Mouse (Mus musculus) G1E (cell line): ENCODE data around the gene Gm14781.
"Not testable (repeated sequence)": the region's sequence is repeated elsewhere in the genome, so short reads cannot be mapped to it uniquely, and the experiment has no call there.

Source experiments
- CTCF ChIP-seq: IDR thresholded peaks from 2 replicates; pipeline ENCODE4 v1.5.1; 2012; ENCODE audit warnings: low read depth, low read length, inconsistent platforms, mixed read lengths
- TAL1 ChIP-seq: conservative IDR thresholded peaks from 2 replicates; pipeline ENCODE4 v1.6.1; 2012; ENCODE audit warnings: low read depth, low read length, inconsistent platforms, mixed read lengths

DNA sequence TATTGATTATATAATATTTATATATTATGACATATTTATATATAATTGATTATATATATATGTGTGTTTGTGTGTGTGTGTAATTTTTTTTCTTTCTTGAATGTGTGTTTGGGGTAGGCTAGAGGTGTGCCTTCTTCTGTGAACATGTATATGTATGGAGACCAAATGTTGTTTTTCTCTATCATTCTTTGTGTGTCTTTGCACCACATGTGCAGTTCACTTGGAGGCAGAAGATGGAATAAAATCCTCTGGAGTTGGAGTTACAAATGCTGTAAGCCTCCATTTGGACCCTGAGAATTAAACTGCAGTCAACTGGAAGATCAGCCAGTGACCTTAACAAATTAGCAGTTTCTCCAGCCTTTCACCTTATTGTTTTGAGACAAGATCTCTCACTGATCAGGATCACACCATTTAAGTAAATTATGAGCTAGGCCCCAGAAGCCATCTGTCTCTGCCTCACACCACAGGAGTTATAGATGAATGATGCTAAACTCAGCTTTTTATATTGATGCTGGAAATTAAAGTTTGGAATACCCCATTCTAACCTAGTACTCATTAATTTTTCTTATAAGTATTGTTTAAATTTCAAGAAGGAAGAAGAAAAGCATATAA lies 23.1 kb downstream of the Gm14781 start:
- not testable (repeated sequence) for TF ChIP-seq TAL1, CTCF
